Mouse (Mus musculus) liver, embryonic 14.5 days (tissue): ENCODE results near the gene Stk40.

Source experiments
- CTCF ChIP-seq: IDR thresholded peaks from 2 replicates; pipeline ENCODE4 v1.5.1; 2016; ENCODE audit warnings: antibody characterized with exemption, low read depth, control low read depth
- EP300 ChIP-seq: IDR thresholded peaks from 2 replicates; pipeline ENCODE4 v1.6.1; 2016; ENCODE audit warnings: antibody characterized with exemption, low read depth

DNA sequence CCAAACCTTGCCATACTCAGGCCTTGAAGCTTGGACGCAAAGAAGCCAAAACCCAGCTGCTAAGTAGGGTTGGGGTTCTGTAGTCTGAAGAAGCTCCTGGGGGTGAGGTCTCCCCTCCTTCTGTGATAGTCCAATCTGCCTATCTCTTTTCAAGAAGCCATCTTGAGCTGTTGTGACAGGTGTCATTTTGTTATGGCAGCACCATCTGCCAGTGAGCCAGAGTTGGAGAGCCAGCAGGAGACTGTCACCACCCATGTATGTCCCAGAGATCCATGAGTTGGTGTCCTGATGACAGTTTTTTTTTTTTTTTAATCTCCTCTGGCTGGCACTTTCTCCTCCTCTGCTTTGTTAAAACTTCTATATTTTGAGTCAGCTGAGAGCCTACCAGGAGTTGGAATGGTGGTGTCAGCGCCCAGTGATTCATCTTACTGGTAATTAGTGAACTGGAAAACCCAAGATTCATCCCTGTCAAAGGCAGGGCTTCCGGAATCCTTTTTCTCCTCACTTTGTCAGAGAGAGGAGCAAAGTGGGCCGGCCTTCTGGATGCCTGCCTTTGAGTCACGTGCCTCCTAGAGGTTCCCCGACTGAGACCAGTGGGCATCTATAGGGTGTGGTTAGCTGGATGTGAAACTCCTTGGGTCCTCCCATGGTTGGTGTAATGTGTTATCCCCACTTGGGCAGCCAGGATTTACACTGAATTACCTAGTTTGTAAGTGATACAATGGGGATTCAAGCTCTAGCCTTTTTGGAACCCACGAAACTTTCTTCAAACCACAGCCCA, 1.5 kb upstream of the Stk40 start:
- TF ChIP-seq EP300 (no peak), CTCF (no peak)
